In the genomic region with DNA sequence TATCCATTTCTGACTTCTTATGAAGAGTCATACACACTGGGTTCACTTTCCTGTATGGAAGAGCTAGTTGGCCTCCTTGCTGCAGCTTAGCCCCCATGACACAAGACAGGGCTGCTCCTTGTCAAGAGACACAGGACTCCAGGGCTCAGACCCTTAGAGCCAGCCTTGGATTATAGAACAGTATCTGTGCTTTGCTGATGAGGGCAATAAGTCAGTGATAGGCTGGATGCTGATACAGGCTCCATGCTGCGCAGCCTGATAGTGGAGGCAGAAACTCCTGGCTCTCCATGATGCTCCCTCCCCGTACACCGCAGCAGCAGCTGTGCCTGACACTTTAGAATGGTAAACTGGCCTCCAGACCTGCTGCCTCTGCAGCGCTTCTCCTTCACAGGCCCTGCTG, we compare ENCODE assay signal across 24 mouse cellular contexts. TPM values are rescaled to one million over a fixed set of nuclear protein-coding genes. Genes with fewer than 3 reads are reported as not detected.
DNase-seq lines count a peak whose midpoint lies in the region; ATAC-seq lines count a peak whose summit lies in the region.
"Had no signal": no experiment of that assay in that cellular context is flagged by ENCODE, and none has a peak within 500 bp of the region (broad histone marks: within the 10 kb centered on the region; RNA-seq: fewer than 3 reads in every experiment).

No protein-coding gene starts in this region.

- H3K4me3 ChIP-seq in liver, embryonic 11.5 days (ENCODE audit: low read depth, low read length) = no peak overlapping the region
- no peak overlapping the region for H3K4me3 ChIP-seq in liver, embryonic 13.5 days (replicated peaks)
- H3K4me3 ChIP-seq in liver, embryonic 15.5 days (replicated peaks) = no peak overlapping the region
- no peak overlapping the region for H3K4me3 ChIP-seq in hindbrain, embryonic 11.5 days (ENCODE audit: low read depth, low read length)
- no peak overlapping the region for H3K4me3 ChIP-seq in forebrain, embryonic 10.5 days
- H3K4me3 ChIP-seq: embryonic facial prominence, embryonic 10.5 days; embryonic facial prominence, embryonic 12.5 days; forebrain, embryonic 12.5 days had no signal

- H3K9me3 ChIP-seq in liver, embryonic 11.5 days (ENCODE audit: control insufficient read depth, low read length) = no peaks in the 10 kb centered on the region
- H3K9me3 ChIP-seq in liver, embryonic 13.5 days (replicated peaks) = no peaks in the 10 kb centered on the region
- no peaks in the 10 kb centered on the region for H3K9me3 ChIP-seq in liver, embryonic 15.5 days (replicated peaks)
- no peaks in the 10 kb centered on the region for H3K9me3 ChIP-seq in hindbrain, embryonic 11.5 days (ENCODE audit: control insufficient read depth, low read length)
- H3K9me3 ChIP-seq in forebrain, embryonic 10.5 days = no peaks in the 10 kb centered on the region
- H3K9me3 ChIP-seq: embryonic facial prominence, embryonic 10.5 days; embryonic facial prominence, embryonic 12.5 days; forebrain, embryonic 12.5 days; G1E had no signal

- ATAC-seq in liver, embryonic 11.5 days (replicated peaks; ENCODE audit: low FRiP score) = peak; percentile 73
- ATAC-seq in liver, embryonic 13.5 days (ENCODE audit: low read depth) = peak; percentile 81
- ATAC-seq in liver, embryonic 15.5 days (ENCODE audit: insufficient read depth) = peak; percentile 34; the same call in 1 of the 2 replicates
- ATAC-seq in hindbrain, embryonic 11.5 days (ENCODE audit: low FRiP score) = no peak
- ATAC-seq: activated CD4-positive, CD25-positive, alpha-beta regulatory T cell, adult 4 months; CD4-positive, CD25-positive, alpha-beta regulatory T cell, adult 4 months; forebrain, embryonic 14.5 days; forebrain, embryonic 16.5 days; Patski had no signal

- no peak overlapping the region for H3K27ac ChIP-seq in liver, embryonic 11.5 days (ENCODE audit: low read depth, low read length)
- H3K27ac ChIP-seq in liver, embryonic 13.5 days = no peak overlapping the region
- no peak overlapping the region for H3K27ac ChIP-seq in liver, embryonic 15.5 days (replicated peaks)
- H3K27ac ChIP-seq in hindbrain, embryonic 11.5 days (ENCODE audit: low read depth, low read length) = no peak overlapping the region
- H3K27ac ChIP-seq in forebrain, embryonic 10.5 days = no peak overlapping the region
- H3K27ac ChIP-seq: embryonic facial prominence, embryonic 10.5 days; embryonic facial prominence, embryonic 12.5 days; forebrain, embryonic 12.5 days had no signal

- no peaks in the 10 kb centered on the region for H3K36me3 ChIP-seq in liver, embryonic 11.5 days (ENCODE audit: control insufficient read depth, insufficient read depth, low read length)
- H3K36me3 ChIP-seq in liver, embryonic 13.5 days = no peaks in the 10 kb centered on the region
- no peaks in the 10 kb centered on the region for H3K36me3 ChIP-seq in liver, embryonic 15.5 days (replicated peaks)
- no peaks in the 10 kb centered on the region for H3K36me3 ChIP-seq in hindbrain, embryonic 11.5 days (ENCODE audit: control insufficient read depth, insufficient read depth, low read length)
- H3K36me3 ChIP-seq in forebrain, embryonic 10.5 days (replicated peaks) = no peaks in the 10 kb centered on the region
- H3K36me3 ChIP-seq: embryonic facial prominence, embryonic 10.5 days; embryonic facial prominence, embryonic 12.5 days; forebrain, embryonic 12.5 days; G1E had no signal

- no peak for DNase-seq in liver, embryonic 11.5 days (ENCODE audit: low spot score)
- no peak for DNase-seq in liver
- no peak for DNase-seq in liver, embryonic 13.5 days
- no peak for DNase-seq in hindbrain, embryonic 11.5 days (ENCODE audit: low spot score)
- no peak for DNase-seq in forebrain, embryonic 10.5 days (ENCODE audit: extremely low spot score, low spot score)
- DNase-seq: adrenal gland, adult 8-10 months; adrenal gland, postnatal 14 days; adrenal gland, postnatal 36 days; B cell, adult 2 months; cerebellum, adult 11-12 months; cerebellum, adult 2 months; cerebellum, adult 9-10 months; cerebellum, postnatal 10 days; cerebellum, postnatal 25 days had no signal

- no peak overlapping the region for H3K4me2 ChIP-seq in liver, embryonic 11.5 days
- no peak overlapping the region for H3K4me2 ChIP-seq in liver, embryonic 13.5 days
- no peak overlapping the region for H3K4me2 ChIP-seq in liver, embryonic 15.5 days
- no peak overlapping the region for H3K4me2 ChIP-seq in hindbrain, embryonic 11.5 days (replicated peaks; ENCODE audit: low read depth, low read length)
- H3K4me2 ChIP-seq: embryonic facial prominence, embryonic 12.5 days; forebrain, embryonic 12.5 days had no signal

- H3K27me3 ChIP-seq in liver, embryonic 11.5 days (replicated peaks; ENCODE audit: control insufficient read depth, insufficient read depth, low read length) = no peaks in the 10 kb centered on the region
- no peaks in the 10 kb centered on the region for H3K27me3 ChIP-seq in liver, embryonic 13.5 days
- no peaks in the 10 kb centered on the region for H3K27me3 ChIP-seq in liver, embryonic 15.5 days
- H3K27me3 ChIP-seq in hindbrain, embryonic 11.5 days (ENCODE audit: control insufficient read depth, insufficient read depth, low read length) = no peaks in the 10 kb centered on the region
- H3K27me3 ChIP-seq in forebrain, embryonic 10.5 days (ENCODE audit: poor library complexity, severe bottlenecking) = no peaks in the 10 kb centered on the region
- H3K27me3 ChIP-seq: embryonic facial prominence, embryonic 12.5 days; forebrain, embryonic 12.5 days had no signal

- no peaks in the 10 kb centered on the region for H3K4me1 ChIP-seq in liver, embryonic 11.5 days (replicated peaks; ENCODE audit: control insufficient read depth, insufficient read depth, low read length)
- no peaks in the 10 kb centered on the region for H3K4me1 ChIP-seq in liver, embryonic 13.5 days (replicated peaks)
- H3K4me1 ChIP-seq in liver, embryonic 15.5 days (replicated peaks) = no peaks in the 10 kb centered on the region
- H3K4me1 ChIP-seq in hindbrain, embryonic 11.5 days (replicated peaks; ENCODE audit: control insufficient read depth, insufficient read depth, low read length) = no peaks in the 10 kb centered on the region
- no peaks in the 10 kb centered on the region for H3K4me1 ChIP-seq in forebrain, embryonic 10.5 days
- H3K4me1 ChIP-seq: embryonic facial prominence, embryonic 10.5 days; embryonic facial prominence, embryonic 12.5 days; forebrain, embryonic 12.5 days had no signal

- 61% methylated on average over 4 of the region's 4 CpGs for WGBS in liver, embryonic 11.5 days
- 46% methylated on average over 4 of the region's 4 CpGs for WGBS in liver, embryonic 13.5 days (ENCODE audit: insufficient replicate concordance)
- 47% methylated on average over 4 of the region's 4 CpGs for WGBS in liver, embryonic 15.5 days (ENCODE audit: insufficient replicate concordance)
- 63% methylated on average over 4 of the region's 4 CpGs for WGBS in hindbrain, embryonic 11.5 days
- WGBS in forebrain, embryonic 10.5 days = 79% methylated on average over 4 of the region's 4 CpGs

- H3K9ac ChIP-seq in liver, embryonic 11.5 days (ENCODE audit: low read depth, low read length) = no peak overlapping the region
- no peak overlapping the region for H3K9ac ChIP-seq in liver, embryonic 13.5 days
- H3K9ac ChIP-seq in liver, embryonic 15.5 days = no peak overlapping the region
- no peak overlapping the region for H3K9ac ChIP-seq in hindbrain, embryonic 11.5 days (ENCODE audit: low read depth, low read length)
- H3K9ac ChIP-seq: embryonic facial prominence, embryonic 12.5 days; forebrain, embryonic 12.5 days had no signal

RNA-seq across cellular contexts. Expression of a gene that starts 35.4 kb away (rescaled TPM):
- polyA plus RNA-seq in liver, embryonic 11.5 days (2014; fragmentation: Nextera tagmentation; extraction: Ambion mirVana) = 64.2 and 71.0 TPM in 2 replicates
- 46.3 and 47.0 TPM in 2 replicates for polyA plus RNA-seq in liver, embryonic 13.5 days (2015; fragmentation: Nextera tagmentation; extraction: Ambion mirVana)
- 40.9 and 43.1 TPM in 2 replicates for polyA plus RNA-seq in liver, embryonic 15.5 days (2015; fragmentation: Nextera tagmentation; extraction: Ambion mirVana)
- polyA plus RNA-seq in hindbrain, embryonic 11.5 days (2014; fragmentation: Nextera tagmentation; extraction: Ambion mirVana) = 118 and 125 TPM in 2 replicates
- polyA plus RNA-seq in forebrain, embryonic 10.5 days (2016; fragmentation: Nextera tagmentation; extraction: Ambion mirVana) = 76.1 and 82.2 TPM in 2 replicates

RNA-seq across cellular contexts. Expression of a gene that starts 42.2 kb away (rescaled TPM):
- polyA plus RNA-seq in liver, embryonic 11.5 days (2014; fragmentation: Nextera tagmentation; extraction: Ambion mirVana) = 7.9 and 9.0 TPM in 2 replicates
- polyA plus RNA-seq in liver, embryonic 13.5 days (2015; fragmentation: Nextera tagmentation; extraction: Ambion mirVana) = 8.5 and 10.9 TPM in 2 replicates
- polyA plus RNA-seq in liver, embryonic 15.5 days (2015; fragmentation: Nextera tagmentation; extraction: Ambion mirVana) = 8.4 and 8.5 TPM in 2 replicates
- 23.7 and 24.5 TPM in 2 replicates for polyA plus RNA-seq in hindbrain, embryonic 11.5 days (2014; fragmentation: Nextera tagmentation; extraction: Ambion mirVana)
- 44.2 and 45.9 TPM in 2 replicates for polyA plus RNA-seq in forebrain, embryonic 10.5 days (2016; fragmentation: Nextera tagmentation; extraction: Ambion mirVana)
